Mouse (Mus musculus): ENCODE measurements around the gene Hipk2. TPM values are rescaled to one million over a fixed set of nuclear protein-coding genes. Genes with fewer than 3 reads are reported as not detected.

The Hipk2 gene
- polyA plus RNA-seq, 1 experiment from 2014 or later: 16.0 TPM

- no peak overlapping the region for H3K9ac ChIP-seq (ENCODE audit: low read length)
- no peaks in the 10 kb centered on the region for H3K4me1 ChIP-seq (ENCODE audit: control insufficient read depth, insufficient read depth, low read length)
- H3K27ac ChIP-seq (ENCODE audit: low read depth, low read length): no peak overlapping the region
- no peaks in the 10 kb centered on the region for H3K27me3 ChIP-seq (replicated peaks; ENCODE audit: control insufficient read depth, insufficient read depth, low read length)
- DNase-seq (ENCODE audit: low spot score) (peak; percentile 25), ATAC-seq (peak; percentile 18; the same call in 1 of the 2 replicates)
- no peak overlapping the region for H3K4me3 ChIP-seq (ENCODE audit: low read depth, low read length)
- no peaks in the 10 kb centered on the region for H3K9me3 ChIP-seq (replicated peaks; ENCODE audit: control insufficient read depth, low read length)
- 95% methylated on average over 18 of the region's 18 CpGs for WGBS
- peaks cover 84% of the 10 kb centered on the region for H3K36me3 ChIP-seq (ENCODE audit: control insufficient read depth, insufficient read depth, low read length)
- no peak overlapping the region for H3K4me2 ChIP-seq (ENCODE audit: low read length)
These were observed 177.6 kb downstream of the Hipk2 start for GRCm38 (mm10) chr6:38698233-38698889.

DNA sequence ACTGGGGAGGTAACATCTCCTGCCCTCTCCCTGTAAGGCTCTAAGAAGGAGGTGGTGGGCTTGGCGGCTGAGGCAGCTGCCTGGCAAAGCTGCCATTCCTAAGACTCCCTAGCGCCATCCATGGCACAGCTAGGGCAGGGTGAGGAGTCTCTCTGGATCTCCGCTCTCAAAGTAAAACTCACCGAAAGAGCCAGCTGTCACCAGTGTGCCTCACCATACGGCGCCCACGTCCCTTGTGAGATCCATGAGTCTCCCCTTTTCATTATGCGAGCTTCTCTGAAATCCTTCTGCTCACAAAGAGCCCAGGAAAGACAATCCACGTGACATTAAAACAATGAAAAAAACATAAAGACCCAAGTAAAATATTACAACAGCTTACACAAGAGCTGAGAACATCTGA is 179.4 kb downstream of the Hipk2 start:
- Histone ChIP-seq H3K4me3 (ENCODE audit: low read depth, low read length) (no peak overlapping the region), H3K27me3 (replicated peaks; ENCODE audit: control insufficient read depth, insufficient read depth, low read length) (no peaks in the 10 kb centered on the region), H3K27ac (ENCODE audit: low read depth, low read length) (no peak overlapping the region), H3K4me2 (ENCODE audit: low read length) (no peak overlapping the region), H3K36me3 (ENCODE audit: control insufficient read depth, insufficient read depth, low read length) (peaks cover 76% of the 10 kb centered on the region), H3K4me1 (ENCODE audit: control insufficient read depth, insufficient read depth, low read length) (no peaks in the 10 kb centered on the region), H3K9me3 (replicated peaks; ENCODE audit: control insufficient read depth, low read length) (no peaks in the 10 kb centered on the region), H3K9ac (ENCODE audit: low read length) (no peak overlapping the region)
- DNase-seq (ENCODE audit: low spot score): peak; percentile 17
- no peak for ATAC-seq
- 77% methylated on average over 9 of the region's 9 CpGs for WGBS

GRCm38 (mm10) chr6:38695380-38696054 is 180.4 kb downstream of the Hipk2 start:
- no peak overlapping the region for H3K27ac ChIP-seq (ENCODE audit: low read depth, low read length)
- H3K9ac ChIP-seq (ENCODE audit: low read length): no peak overlapping the region
- H3K36me3 ChIP-seq (ENCODE audit: control insufficient read depth, insufficient read depth, low read length): peaks cover 73% of the 10 kb centered on the region
- no peaks in the 10 kb centered on the region for H3K4me1 ChIP-seq (ENCODE audit: control insufficient read depth, insufficient read depth, low read length)
- no peaks in the 10 kb centered on the region for H3K9me3 ChIP-seq (replicated peaks; ENCODE audit: control insufficient read depth, low read length)
- ATAC-seq (peak; percentile 80), DNase-seq (ENCODE audit: low spot score) (peak; percentile 95)
- no peak overlapping the region for H3K4me3 ChIP-seq (ENCODE audit: low read depth, low read length)
- no peak overlapping the region for H3K4me2 ChIP-seq (ENCODE audit: low read length)
- no peaks in the 10 kb centered on the region for H3K27me3 ChIP-seq (replicated peaks; ENCODE audit: control insufficient read depth, insufficient read depth, low read length)
- 23% methylated on average over 9 of the region's 9 CpGs for WGBS

DNA sequence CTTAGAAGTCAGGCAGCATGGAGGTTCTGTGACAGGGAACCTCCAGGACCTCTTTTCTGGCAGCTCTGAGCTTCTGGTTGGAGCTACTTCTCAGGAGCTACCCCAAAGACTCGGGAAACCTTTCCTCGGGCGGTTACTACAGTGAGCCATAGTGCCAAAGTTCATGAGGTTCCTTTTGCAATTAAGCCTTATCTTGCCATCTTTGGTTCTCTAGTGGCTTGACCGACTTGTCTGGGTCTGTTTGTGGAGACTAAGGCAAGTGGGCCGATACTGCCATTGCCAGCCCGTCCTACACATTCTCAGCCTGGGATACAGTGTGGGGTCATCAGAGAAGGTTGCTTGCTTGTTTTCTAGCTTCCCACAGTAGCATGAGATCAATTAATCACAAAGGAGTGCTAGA is 183.4 kb downstream of the Hipk2 start:
- WGBS: 97% methylated on average over 6 of the region's 6 CpGs
- Histone ChIP-seq H3K27me3 (replicated peaks; ENCODE audit: control insufficient read depth, insufficient read depth, low read length) (no peaks in the 10 kb centered on the region), H3K9me3 (replicated peaks; ENCODE audit: control insufficient read depth, low read length) (no peaks in the 10 kb centered on the region), H3K27ac (ENCODE audit: low read depth, low read length) (no peak overlapping the region), H3K4me3 (ENCODE audit: low read depth, low read length) (no peak overlapping the region), H3K9ac (ENCODE audit: low read length) (no peak overlapping the region), H3K4me2 (ENCODE audit: low read length) (no peak overlapping the region), H3K36me3 (ENCODE audit: control insufficient read depth, insufficient read depth, low read length) (peaks cover 59% of the 10 kb centered on the region), H3K4me1 (ENCODE audit: control insufficient read depth, insufficient read depth, low read length) (no peaks in the 10 kb centered on the region)
- DNase-seq (ENCODE audit: low spot score) (no peak), ATAC-seq (no peak)

DNA sequence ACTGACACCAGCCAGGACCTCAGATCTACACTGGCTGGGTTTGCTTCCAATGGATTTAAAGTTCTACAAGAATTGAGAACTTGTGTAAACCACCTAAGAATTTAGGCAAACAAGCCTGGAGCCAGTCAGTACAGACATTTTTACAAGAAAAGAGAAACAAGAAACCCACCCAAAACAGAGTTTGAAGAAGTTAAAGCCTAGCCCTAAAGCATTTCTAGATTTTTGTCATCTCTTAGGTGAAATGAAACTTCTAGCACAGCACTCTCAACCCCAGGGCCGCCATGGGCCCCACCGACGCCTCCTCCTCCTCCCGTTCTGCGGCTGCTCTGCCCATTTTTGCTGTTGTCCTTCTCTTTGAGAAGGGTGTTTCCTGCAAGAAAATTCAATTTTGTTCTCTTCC is 184.9 kb downstream of the Hipk2 start:
- Histone ChIP-seq H3K9ac (ENCODE audit: low read length) (no peak overlapping the region), H3K4me2 (ENCODE audit: low read length) (no peak overlapping the region), H3K36me3 (ENCODE audit: control insufficient read depth, insufficient read depth, low read length) (peaks cover 45% of the 10 kb centered on the region), H3K4me1 (ENCODE audit: control insufficient read depth, insufficient read depth, low read length) (no peaks in the 10 kb centered on the region), H3K27me3 (replicated peaks; ENCODE audit: control insufficient read depth, insufficient read depth, low read length) (no peaks in the 10 kb centered on the region), H3K27ac (ENCODE audit: low read depth, low read length) (no peak overlapping the region), H3K4me3 (ENCODE audit: low read depth, low read length) (no peak overlapping the region), H3K9me3 (replicated peaks; ENCODE audit: control insufficient read depth, low read length) (no peaks in the 10 kb centered on the region)
- DNase-seq (ENCODE audit: low spot score): no peak
- WGBS: 90% methylated on average over 5 of the region's 5 CpGs
- no peak for ATAC-seq

DNA sequence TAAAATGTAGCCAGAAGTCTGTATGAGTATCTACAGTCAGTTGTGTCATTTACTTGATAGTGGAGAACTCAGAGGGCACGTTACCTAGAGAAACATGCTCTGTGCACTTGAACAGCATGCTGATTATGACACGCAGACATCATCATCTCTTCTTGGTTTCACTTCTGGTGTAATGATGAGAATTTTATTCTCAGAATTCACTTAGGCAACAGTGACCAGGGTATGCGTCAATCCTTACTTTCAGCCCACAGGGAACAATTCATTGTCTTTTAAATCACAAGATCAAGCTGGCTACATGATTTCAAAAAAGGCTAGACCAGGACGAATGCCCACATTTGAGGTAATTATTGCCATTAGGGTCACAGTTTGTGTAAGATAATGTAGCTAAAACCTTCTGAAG is 185.3 kb downstream of the Hipk2 start:
- H3K36me3 ChIP-seq (ENCODE audit: control insufficient read depth, insufficient read depth, low read length): peaks cover 41% of the 10 kb centered on the region
- no peak overlapping the region for H3K27ac ChIP-seq (ENCODE audit: low read depth, low read length)
- H3K9ac ChIP-seq (ENCODE audit: low read length): no peak overlapping the region
- DNase-seq (ENCODE audit: low spot score) (no peak), ATAC-seq (no peak)
- WGBS: 86% methylated on average over 4 of the region's 4 CpGs
- H3K9me3 ChIP-seq (replicated peaks; ENCODE audit: control insufficient read depth, low read length): no peaks in the 10 kb centered on the region
- H3K27me3 ChIP-seq (replicated peaks; ENCODE audit: control insufficient read depth, insufficient read depth, low read length): no peaks in the 10 kb centered on the region
- H3K4me3 ChIP-seq (ENCODE audit: low read depth, low read length): no peak overlapping the region
- no peaks in the 10 kb centered on the region for H3K4me1 ChIP-seq (ENCODE audit: control insufficient read depth, insufficient read depth, low read length)
- H3K4me2 ChIP-seq (ENCODE audit: low read length): no peak overlapping the region

DNA sequence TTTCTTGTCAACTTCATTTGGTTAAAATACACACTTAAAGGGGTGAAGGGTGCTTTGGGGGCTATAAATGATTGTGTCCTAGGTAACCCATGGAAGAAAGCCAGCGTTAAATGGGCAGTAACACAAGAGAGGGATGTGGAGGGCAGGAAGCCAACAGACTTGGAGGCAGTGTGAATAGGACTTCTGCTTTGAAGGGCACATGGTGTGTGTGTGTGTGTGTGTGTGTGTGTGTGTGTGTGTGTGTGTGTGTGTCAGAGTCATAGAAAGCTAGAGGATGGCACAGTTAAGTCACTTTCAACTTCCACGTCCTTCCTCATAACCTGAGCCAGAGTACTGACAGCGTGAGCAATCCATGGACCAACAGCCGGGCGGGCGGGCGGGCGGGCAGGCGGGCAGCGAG is 187.1 kb downstream of the Hipk2 start:
- no peak overlapping the region for H3K27ac ChIP-seq (ENCODE audit: low read depth, low read length)
- H3K9me3 ChIP-seq (replicated peaks; ENCODE audit: control insufficient read depth, low read length): no peaks in the 10 kb centered on the region
- H3K4me3 ChIP-seq (ENCODE audit: low read depth, low read length): no peak overlapping the region
- H3K4me2 ChIP-seq (ENCODE audit: low read length): no peak overlapping the region
- ATAC-seq (no peak), DNase-seq (ENCODE audit: low spot score) (no peak)
- WGBS: 76% methylated on average over 10 of the region's 10 CpGs
- no peaks in the 10 kb centered on the region for H3K4me1 ChIP-seq (ENCODE audit: control insufficient read depth, insufficient read depth, low read length)
- H3K9ac ChIP-seq (ENCODE audit: low read length): no peak overlapping the region
- peaks cover 31% of the 10 kb centered on the region for H3K36me3 ChIP-seq (ENCODE audit: control insufficient read depth, insufficient read depth, low read length)
- H3K27me3 ChIP-seq (replicated peaks; ENCODE audit: control insufficient read depth, insufficient read depth, low read length): no peaks in the 10 kb centered on the region

GRCm38 (mm10) chr6:38687216-38687615 is 188.7 kb downstream of the Hipk2 start:
- Histone ChIP-seq H3K4me1 (ENCODE audit: control insufficient read depth, insufficient read depth, low read length) (no peaks in the 10 kb centered on the region), H3K27ac (ENCODE audit: low read depth, low read length) (no peak overlapping the region), H3K4me3 (ENCODE audit: low read depth, low read length) (no peak overlapping the region), H3K4me2 (ENCODE audit: low read length) (no peak overlapping the region), H3K9me3 (replicated peaks; ENCODE audit: control insufficient read depth, low read length) (no peaks in the 10 kb centered on the region), H3K9ac (ENCODE audit: low read length) (no peak overlapping the region), H3K27me3 (replicated peaks; ENCODE audit: control insufficient read depth, insufficient read depth, low read length) (no peaks in the 10 kb centered on the region), H3K36me3 (ENCODE audit: control insufficient read depth, insufficient read depth, low read length) (peaks cover 21% of the 10 kb centered on the region)
- peak; percentile 36 for DNase-seq (ENCODE audit: low spot score)
- no peak for ATAC-seq
- WGBS: 63% methylated on average over 11 of the region's 11 CpGs

GRCm38 (mm10) chr6:38682532-38682931 is 193.4 kb downstream of the Hipk2 start:
- Histone ChIP-seq H3K4me2 (ENCODE audit: low read length) (no peak overlapping the region), H3K27me3 (replicated peaks; ENCODE audit: control insufficient read depth, insufficient read depth, low read length) (no peaks in the 10 kb centered on the region), H3K36me3 (ENCODE audit: control insufficient read depth, insufficient read depth, low read length) (no peaks in the 10 kb centered on the region), H3K27ac (ENCODE audit: low read depth, low read length) (no peak overlapping the region), H3K9ac (ENCODE audit: low read length) (no peak overlapping the region), H3K4me3 (ENCODE audit: low read depth, low read length) (no peak overlapping the region), H3K9me3 (replicated peaks; ENCODE audit: control insufficient read depth, low read length) (no peaks in the 10 kb centered on the region), H3K4me1 (ENCODE audit: control insufficient read depth, insufficient read depth, low read length) (no peaks in the 10 kb centered on the region)
- no peak for ATAC-seq
- no peak for DNase-seq (ENCODE audit: low spot score)
- 80% methylated on average over 2 of the region's 2 CpGs for WGBS

All from forebrain, embryonic 14.5 days (tissue).